Mouse (Mus musculus) forebrain, embryonic 13.5 days (tissue): ENCODE measurements around the gene Abca4. TPM values are rescaled to one million over a fixed set of nuclear protein-coding genes. Genes with fewer than 3 reads are reported as not detected.
A peak's percentile ranks its signal among the peaks of the same experiment; 100 is the strongest.

ENCODE experiments used
- ATAC-seq: fragments of 200-750 bp; cut with Nextera tagmentation; 2 replicates; pipeline ENCODE4 v1.8.0; 2017
- H3K27ac ChIP-seq: fragments of 300-500 bp; sonication (generic); 2 replicates; pipeline ENCODE4 v1.5.1; 2015; ENCODE audit warnings: inconsistent platforms, mild to moderate bottlenecking, moderate library complexity
- H3K27me3 ChIP-seq: fragments of 300-500 bp; sonication (generic); 2 replicates; pipeline ENCODE4 v1.6.1; 2015; ENCODE audit warnings: mild to moderate bottlenecking, inconsistent platforms
- H3K36me3 ChIP-seq: fragments of 300-500 bp; sonication (generic); 2 replicates; pipeline ENCODE4 v1.6.1; 2015; ENCODE audit warnings: mild to moderate bottlenecking, inconsistent platforms; ENCODE audit not compliant: poor library complexity, severe bottlenecking
- H3K4me1 ChIP-seq: fragments of 300-500 bp; sonication (generic); 2 replicates; pipeline ENCODE4 v1.6.1; 2015; ENCODE audit warnings: inconsistent platforms
- H3K4me2 ChIP-seq: fragments of 300-500 bp; sonication (generic); 2 replicates; pipeline ENCODE4 v1.6.1; 2015; ENCODE audit warnings: inconsistent platforms, mild to moderate bottlenecking, moderate library complexity
- H3K4me3 ChIP-seq: fragments of 300-500 bp; sonication (generic); 2 replicates; pipeline ENCODE4 v1.5.1; 2015; ENCODE audit warnings: mild to moderate bottlenecking, inconsistent platforms
- H3K9ac ChIP-seq: fragments of 300-500 bp; sonication (generic); 2 replicates; pipeline ENCODE4 v1.6.1; 2015; ENCODE audit warnings: mild to moderate bottlenecking, inconsistent platforms
- H3K9me3 ChIP-seq: fragments of 300-500 bp; sonication (generic); replicated peaks from 2 replicates; pipeline ENCODE4 v1.6.1; 2016; ENCODE audit warnings: inconsistent platforms
- WGBS: fragments of 180-500 bp; shearing (Covaris S2); methylation state at CpG from one replicate; pipeline ENCODE4 v1.1.7; 2015; 5-methylcytosine and 5-hydroxymethylcytosine counted together
- polyA plus RNA-seq: library from polyadenylated mRNA; unstranded; fragments of >200 nt; fragmentation: Nextera tagmentation; extraction: Ambion mirVana; gene quantifications from 2 replicates; pipeline ENCODE4 v1.2.1, GENCODE M21; 2015

Gene Abca4
- polyA plus RNA-seq, 1 experiment from 2014 or later: 0.92 TPM

DNA sequence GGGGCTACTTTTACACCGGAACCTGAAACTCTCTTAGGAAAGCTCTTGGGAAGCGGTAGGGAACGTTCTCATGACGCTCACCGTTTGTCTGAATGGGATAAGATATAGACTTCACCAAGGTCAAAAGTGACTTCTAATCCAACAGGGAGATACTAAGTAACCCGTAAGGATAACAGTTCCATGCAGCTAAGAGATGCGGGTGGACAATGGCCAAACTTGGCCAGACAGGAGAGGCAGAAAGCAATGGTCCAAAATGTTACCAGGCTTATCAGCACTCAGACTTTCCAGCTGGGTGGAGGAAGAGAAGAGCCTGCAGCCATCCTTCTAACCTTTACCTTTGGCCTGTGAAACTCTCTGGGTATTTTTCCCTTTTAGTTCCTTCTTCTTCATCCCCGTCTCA, 16.5 kb upstream of the Abca4 start:
- Histone ChIP-seq H3K9ac (no peak overlapping the region), H3K36me3 (no peaks in the 10 kb centered on the region), H3K9me3 (no peaks in the 10 kb centered on the region), H3K27me3 (no peaks in the 10 kb centered on the region), H3K4me1 (no peaks in the 10 kb centered on the region), H3K4me2 (no peak overlapping the region), H3K4me3 (no peak overlapping the region), H3K27ac (no peak overlapping the region)
- WGBS: 88% methylated on average over 8 of the region's 8 CpGs
- no peak for ATAC-seq

DNA sequence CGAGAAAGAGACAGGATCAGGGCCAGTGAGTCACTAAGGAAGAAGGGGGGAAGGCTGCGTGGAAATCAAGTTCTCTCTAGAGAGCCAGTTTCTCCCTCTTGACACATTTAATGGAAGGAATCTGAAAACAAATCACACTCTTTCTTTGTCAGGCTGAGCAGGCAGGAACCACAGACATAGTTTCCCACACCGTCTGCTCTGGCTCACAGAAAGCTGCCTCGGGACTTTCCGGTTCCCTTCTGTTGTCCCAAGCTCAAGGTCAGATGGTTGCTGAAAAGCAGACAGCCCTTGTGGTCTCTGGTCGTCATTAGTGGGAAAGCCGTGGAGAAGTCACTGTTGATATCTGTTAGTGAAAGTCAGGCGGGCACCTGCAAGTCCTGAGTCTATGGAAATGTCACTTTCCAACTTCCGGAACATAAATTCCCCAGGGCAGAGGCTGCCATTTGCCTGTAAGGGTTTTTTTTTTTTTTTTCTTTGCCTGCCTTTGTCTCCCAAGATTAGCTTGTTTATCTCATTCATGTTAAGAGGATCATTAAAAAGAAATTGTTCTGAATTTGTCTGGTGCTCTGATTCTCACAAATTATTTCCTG, 10.9 kb upstream of the Abca4 start:
- no peak overlapping the region for H3K9ac ChIP-seq
- no peak overlapping the region for H3K27ac ChIP-seq
- no peaks in the 10 kb centered on the region for H3K36me3 ChIP-seq
- H3K4me3 ChIP-seq: no peak overlapping the region
- 58% methylated on average over 9 of the region's 9 CpGs for WGBS
- H3K4me1 ChIP-seq: no peaks in the 10 kb centered on the region
- H3K4me2 ChIP-seq: no peak overlapping the region
- H3K27me3 ChIP-seq: peaks cover 23% of the 10 kb centered on the region
- no peak for ATAC-seq
- no peaks in the 10 kb centered on the region for H3K9me3 ChIP-seq

GRCm38 (mm10) chr3:122034240-122034639, 10.0 kb upstream of the Abca4 start:
- Histone ChIP-seq H3K9me3 (no peaks in the 10 kb centered on the region), H3K9ac (no peak overlapping the region), H3K27me3 (peaks cover 25% of the 10 kb centered on the region), H3K4me2 (no peak overlapping the region), H3K4me3 (no peak overlapping the region), H3K27ac (no peak overlapping the region), H3K4me1 (no peaks in the 10 kb centered on the region), H3K36me3 (no peaks in the 10 kb centered on the region)
- ATAC-seq: no peak
- 88% methylated on average over 5 of the region's 5 CpGs for WGBS

GRCm38 (mm10) chr3:122035092-122035491, 9.2 kb upstream of the Abca4 start:
- WGBS: 56% methylated on average over 3 of the region's 3 CpGs
- Histone ChIP-seq H3K27me3 (peaks cover 32% of the 10 kb centered on the region), H3K9ac (no peak overlapping the region), H3K4me2 (no peak overlapping the region), H3K4me1 (no peaks in the 10 kb centered on the region), H3K36me3 (no peaks in the 10 kb centered on the region), H3K9me3 (no peaks in the 10 kb centered on the region), H3K4me3 (no peak overlapping the region), H3K27ac (no peak overlapping the region)
- no peak for ATAC-seq

- peaks cover 70% of the 10 kb centered on the region for H3K27me3 ChIP-seq
- no peak for ATAC-seq
- 80% methylated on average over 6 of the region's 6 CpGs for WGBS
- H3K9me3 ChIP-seq: no peaks in the 10 kb centered on the region
- H3K4me1 ChIP-seq: peaks cover 25% of the 10 kb centered on the region
- no peaks in the 10 kb centered on the region for H3K36me3 ChIP-seq
- no peak overlapping the region for H3K27ac ChIP-seq
- H3K4me2 ChIP-seq: no peak overlapping the region
- no peak overlapping the region for H3K4me3 ChIP-seq
- H3K9ac ChIP-seq: no peak overlapping the region
Observed at GRCm38 (mm10) chr3:122040522-122040921, 3.7 kb upstream of the Abca4 start.

GRCm38 (mm10) chr3:122043102-122043501, 1.1 kb upstream of the Abca4 start:
- no peak for ATAC-seq
- H3K4me1 ChIP-seq: peaks cover 51% of the 10 kb centered on the region
- peaks cover 81% of the 10 kb centered on the region for H3K27me3 ChIP-seq

GRCm38 (mm10) chr3:122046187-122046620, 2.0 kb downstream of the Abca4 start:
- under 1% methylated on average over 10 of the region's 10 CpGs for WGBS
- Histone ChIP-seq H3K9me3 (no peaks in the 10 kb centered on the region), H3K27ac (no peak overlapping the region), H3K36me3 (no peaks in the 10 kb centered on the region), H3K4me2 (peak overlapping the region; percentile 27), H3K4me1 (peaks cover 63% of the 10 kb centered on the region), H3K27me3 (peaks cover 91% of the 10 kb centered on the region), H3K4me3 (no peak overlapping the region), H3K9ac (no peak overlapping the region)
- peak; percentile 66 for ATAC-seq

More at GRCm38 (mm10) chr3:122043102-122043501, 1.1 kb upstream of the Abca4 start:
- Histone ChIP-seq H3K4me3 (no peak overlapping the region), H3K36me3 (no peaks in the 10 kb centered on the region), H3K4me2 (peak overlapping the region; percentile 57), H3K27ac (no peak overlapping the region), H3K9ac (no peak overlapping the region), H3K9me3 (no peaks in the 10 kb centered on the region)
- 9% methylated on average over 8 of the region's 8 CpGs for WGBS

DNA sequence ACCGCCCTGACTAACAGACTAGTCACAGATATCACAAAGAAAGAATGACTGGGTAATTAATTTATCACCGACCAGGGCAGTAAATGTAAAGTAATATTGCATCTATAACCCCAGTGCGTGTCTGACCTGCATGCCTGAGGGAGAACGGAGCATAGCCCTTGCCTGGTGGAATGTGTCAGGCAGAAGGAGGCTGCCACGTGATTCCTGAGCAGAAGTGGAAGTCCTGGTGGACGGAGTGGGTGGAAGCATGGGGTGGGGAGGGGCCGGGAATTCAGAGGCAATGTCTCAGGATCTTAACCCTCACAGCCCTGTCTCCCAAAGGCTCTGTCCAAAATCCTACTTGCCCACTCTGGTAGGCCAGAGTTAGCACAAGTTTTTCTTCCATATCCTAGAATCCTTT, 3.2 kb downstream of the Abca4 start:
- Histone ChIP-seq H3K9ac (no peak overlapping the region), H3K27ac (no peak overlapping the region), H3K36me3 (no peaks in the 10 kb centered on the region), H3K27me3 (peaks cover 90% of the 10 kb centered on the region), H3K4me1 (peaks cover 63% of the 10 kb centered on the region), H3K9me3 (no peaks in the 10 kb centered on the region), H3K4me3 (no peak overlapping the region), H3K4me2 (no peak overlapping the region)
- ATAC-seq: no peak
- 49% methylated on average over 7 of the region's 7 CpGs for WGBS

DNA sequence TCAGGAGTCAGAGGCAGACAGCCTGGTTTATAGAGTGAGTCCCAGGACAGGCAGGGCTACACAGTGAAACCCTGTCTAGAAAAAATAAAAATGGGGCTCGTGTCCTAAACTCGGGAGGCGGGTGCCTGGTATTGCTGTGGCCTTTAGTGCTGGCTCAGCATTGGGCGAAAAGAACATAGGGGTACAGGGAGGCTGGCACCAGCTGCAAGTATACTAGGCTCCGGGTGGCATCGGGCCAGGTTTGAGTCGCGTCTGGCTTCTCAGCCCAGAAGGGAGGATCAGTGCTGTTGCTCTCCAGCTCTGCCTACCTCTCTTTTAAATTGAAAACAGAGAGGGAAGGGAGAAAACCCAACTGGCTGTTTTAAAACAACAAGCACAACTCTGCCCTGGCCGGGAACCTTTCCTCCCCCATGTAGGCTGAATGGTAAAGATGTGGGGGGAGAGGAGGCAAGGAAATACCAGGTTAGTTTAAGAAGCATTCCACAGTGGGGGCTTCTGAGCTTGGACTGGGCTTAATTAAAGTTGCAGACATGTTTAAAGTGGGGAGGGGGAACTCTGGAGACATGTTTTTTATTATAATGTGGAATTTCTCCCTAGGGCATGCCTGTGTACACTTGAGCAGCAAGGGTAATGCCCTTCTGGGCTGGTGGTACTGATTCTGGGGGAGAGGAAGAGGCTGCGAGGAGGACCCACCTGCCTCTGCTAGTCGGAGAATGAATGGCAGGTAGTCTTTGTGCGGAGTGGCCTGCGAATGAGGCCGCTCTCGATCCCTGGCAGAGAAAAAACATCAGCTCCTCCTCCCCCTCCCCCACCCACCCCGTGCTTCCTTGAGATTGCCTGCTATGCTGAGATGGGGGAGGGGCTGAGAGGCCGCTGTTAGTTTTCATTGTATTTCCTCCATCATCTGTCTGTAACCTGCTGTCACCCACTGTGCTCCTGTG, 3.9 kb downstream of the Abca4 start:
- Histone ChIP-seq H3K27ac (no peak overlapping the region; the same call in 1 of the 2 replicates), H3K4me2 (peak overlapping the region; percentile 43), H3K36me3 (no peaks in the 10 kb centered on the region), H3K4me1 (peaks cover 59% of the 10 kb centered on the region), H3K9me3 (no peaks in the 10 kb centered on the region), H3K4me3 (no peak overlapping the region), H3K9ac (0 out of 2 replicates have a peak overlapping the region, but pooled peaks have one; percentile 26), H3K27me3 (peaks cover 89% of the 10 kb centered on the region)
- 7% methylated on average over 17 of the region's 17 CpGs for WGBS
- peak; percentile 78 for ATAC-seq

DNA sequence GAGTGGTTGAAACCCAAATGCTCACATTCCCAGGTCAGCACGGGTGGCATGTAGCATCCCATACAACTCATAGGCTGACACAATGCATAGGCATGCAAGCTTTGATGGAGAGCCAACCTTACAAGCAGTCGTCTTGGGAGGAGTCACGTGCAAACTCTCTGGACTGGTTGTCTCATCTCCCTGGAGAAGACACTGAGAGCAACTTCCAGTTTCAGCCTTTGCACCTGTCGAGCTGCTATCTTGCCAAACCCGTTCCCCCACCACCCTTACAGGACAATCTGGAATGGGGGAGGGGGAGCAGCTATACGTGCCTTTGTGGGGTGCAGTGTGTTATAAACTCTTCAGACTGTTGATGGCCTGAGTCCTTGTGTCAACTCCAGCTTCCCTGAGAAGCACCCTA, 4.9 kb downstream of the Abca4 start:
- 51% methylated on average over 6 of the region's 6 CpGs for WGBS
- peaks cover 86% of the 10 kb centered on the region for H3K27me3 ChIP-seq
- no peaks in the 10 kb centered on the region for H3K9me3 ChIP-seq
- H3K9ac ChIP-seq: no peak overlapping the region
- no peaks in the 10 kb centered on the region for H3K36me3 ChIP-seq
- no peak overlapping the region for H3K27ac ChIP-seq
- H3K4me2 ChIP-seq: no peak overlapping the region
- no peak for ATAC-seq
- peaks cover 49% of the 10 kb centered on the region for H3K4me1 ChIP-seq
- no peak overlapping the region for H3K4me3 ChIP-seq

DNA sequence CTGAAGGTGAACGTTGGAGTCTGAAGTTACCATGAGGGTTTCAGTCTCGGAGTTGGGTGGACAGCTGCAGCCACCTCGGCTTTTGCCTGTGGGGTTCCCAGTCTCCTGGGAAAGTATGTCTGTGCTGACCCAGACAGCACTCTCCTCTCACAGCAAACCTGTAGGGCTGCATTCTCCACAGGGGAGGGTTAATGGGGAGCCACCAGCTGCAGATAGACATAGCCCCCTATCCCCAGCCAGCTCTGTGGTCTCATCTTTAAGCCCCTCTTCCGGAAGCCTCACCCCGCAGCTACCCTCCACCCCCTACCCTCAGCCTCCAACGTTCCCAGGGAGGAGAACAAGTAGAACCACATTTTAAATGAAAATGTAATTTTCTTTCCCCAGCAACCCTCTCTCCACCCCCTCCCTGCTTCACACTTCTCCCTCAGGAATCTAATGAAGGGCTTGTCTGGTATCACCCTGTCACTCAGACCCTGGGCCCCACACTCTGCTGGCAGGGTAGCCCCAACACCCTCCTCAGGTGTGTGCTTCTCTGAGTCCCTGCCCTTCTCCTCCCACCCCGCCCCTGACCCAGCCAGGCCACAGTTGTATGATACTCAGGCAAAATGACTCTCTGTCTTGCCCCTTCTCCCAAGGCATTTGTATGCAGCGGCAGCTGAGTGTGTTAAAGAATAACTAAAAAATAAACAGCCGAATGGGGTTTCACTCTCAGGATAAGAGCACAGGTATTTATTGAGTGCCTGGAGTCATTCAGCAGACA, 14.4 kb downstream of the Abca4 start:
- Histone ChIP-seq H3K36me3 (no peaks in the 10 kb centered on the region), H3K9me3 (no peaks in the 10 kb centered on the region), H3K4me2 (no peak overlapping the region), H3K9ac (no peak overlapping the region), H3K4me1 (no peaks in the 10 kb centered on the region), H3K27ac (no peak overlapping the region), H3K4me3 (no peak overlapping the region), H3K27me3 (peaks cover 12% of the 10 kb centered on the region; the same call in 1 of the 2 replicates)
- ATAC-seq: no peak
- WGBS: 74% methylated on average over 9 of the region's 9 CpGs

DNA sequence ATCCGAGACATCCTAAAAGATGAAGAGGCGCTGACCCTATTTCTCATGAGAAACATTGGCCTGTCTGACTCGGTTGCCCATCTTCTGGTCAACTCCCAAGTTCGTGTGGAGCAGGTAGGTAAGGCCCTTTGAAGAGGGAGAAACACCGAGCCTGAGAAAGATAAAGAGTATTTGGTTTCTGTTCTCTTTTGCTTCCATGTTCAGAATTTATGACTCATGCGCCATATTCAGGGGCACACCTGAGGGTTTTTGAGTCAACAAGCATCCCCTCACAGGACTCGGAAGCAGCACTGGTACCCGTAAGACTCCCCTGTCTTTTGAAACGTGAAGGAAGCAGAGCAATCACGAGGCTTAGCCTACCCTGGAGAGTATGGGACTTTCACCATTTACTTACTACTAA, 18.3 kb downstream of the Abca4 start:
- no peak overlapping the region for H3K9ac ChIP-seq
- H3K4me3 ChIP-seq: no peak overlapping the region
- no peak overlapping the region for H3K4me2 ChIP-seq
- ATAC-seq: no peak
- no peaks in the 10 kb centered on the region for H3K9me3 ChIP-seq
- H3K4me1 ChIP-seq: no peaks in the 10 kb centered on the region
- whole genome bisulfite sequencing: 88% methylated on average over 10 of the region's 10 CpGs
- H3K27ac ChIP-seq: no peak overlapping the region
- H3K36me3 ChIP-seq: no peaks in the 10 kb centered on the region
- H3K27me3 ChIP-seq: no peaks in the 10 kb centered on the region
